Mouse (Mus musculus): Measurements from ENCODE around the gene Homez.

GRCm38 (mm10) chr14:54894296-54895151, 23.8 kb upstream of the Homez start:
- TF ChIP-seq CTCF (IDR thresholded peaks at IDR 0.05; ENCODE audit: low read depth) (no peak), EP300 (IDR thresholded peaks at IDR 0.05; ENCODE audit: low read depth) (no peak)
